Comparison of ENCODE assay signal across 8 mouse cellular contexts in genomic region chr3:41522226-41523005, GRCm38 (mm10). TPM values are rescaled to one million over a fixed set of nuclear protein-coding genes. Genes with fewer than 3 reads are reported as not detected.
A peak's percentile ranks its signal among the peaks of the same experiment; 100 is the strongest.
DNase-seq lines count a peak whose midpoint lies in the region; ATAC-seq and TF ChIP-seq lines count a peak whose summit lies in the region.

No protein-coding gene starts in this region.

- H3K4me1 ChIP-seq in G1E (ENCODE audit: insufficient read depth, low read depth, low read length) = no peaks in the 10 kb centered on the region
- H3K4me1 ChIP-seq in lung, postnatal 0 days (ENCODE audit: insufficient read depth, low read depth, low read length) = peaks cover 9% of the 10 kb centered on the region; the same call in 1 of the 2 replicates

- H3K36me3 ChIP-seq in G1E (replicated peaks) = no peaks in the 10 kb centered on the region
- no peaks in the 10 kb centered on the region for H3K36me3 ChIP-seq in lung, postnatal 0 days (ENCODE audit: insufficient read depth, low read length)

- H3K4me2 ChIP-seq in lung, postnatal 0 days (replicated peaks; ENCODE audit: low read depth, low read length) = peak overlapping the region; percentile 48

- no peak for DNase-seq in G1E (ENCODE audit: low spot score)
- peak; percentile 49 for DNase-seq in embryo, embryonic 10 days (ENCODE audit: low spot score)
- DNase-seq in kidney, adult 11 months = peak; percentile 62
- peak; percentile 86 for DNase-seq in lung, postnatal 0 days (ENCODE audit: low spot score)
- no peak for DNase-seq in cerebellum, postnatal 4 days (ENCODE audit: low spot score in 2 of 2)
- no peak for DNase-seq in thymus, postnatal 25 days
- DNase-seq in ovary, postnatal 10 days (ENCODE audit: low spot score) = no peak
- no peak for DNase-seq in frontal cortex, postnatal 10 days (ENCODE audit: low spot score in 2 of 2)

- peak overlapping the region; percentile 57 for H3K27ac ChIP-seq in lung, postnatal 0 days (ENCODE audit: low read length)

- peaks cover 16% of the 10 kb centered on the region for H3K27me3 ChIP-seq in G1E (ENCODE audit: insufficient read depth, low read length)
- H3K27me3 ChIP-seq in lung, postnatal 0 days (replicated peaks; ENCODE audit: insufficient read depth, low read length) = no peaks in the 10 kb centered on the region

- H3K9me3 ChIP-seq in G1E (replicated peaks) = no peaks in the 10 kb centered on the region
- no peaks in the 10 kb centered on the region for H3K9me3 ChIP-seq in lung, postnatal 0 days (ENCODE audit: low read length)

- TF ChIP-seq EP300 in lung, postnatal 0 days (IDR thresholded peaks at IDR 0.05) = peak; percentile 22; the same call in 1 of the 2 replicates

- ATAC-seq in G1E (ENCODE audit: extremely low read depth, insufficient number of reproducible peaks, low FRiP score, poor library complexity, severe bottlenecking) = peak; percentile 73
- ATAC-seq in lung, postnatal 0 days = peak; percentile 93

- no peak overlapping the region for H3K9ac ChIP-seq in lung, postnatal 0 days (replicated peaks; ENCODE audit: low read depth)

- WGBS in lung, postnatal 0 days = 21% methylated on average over 18 of the region's 18 CpGs

- H3K4me3 ChIP-seq in G1E (ENCODE audit: low read depth, low read length) = no peak overlapping the region
- H3K4me3 ChIP-seq in lung, postnatal 0 days (ENCODE audit: low read depth, low read length) = peak overlapping the region; percentile 15; the same call in 1 of the 2 replicates

- no peak for TF ChIP-seq CTCF in G1E (IDR thresholded peaks at IDR 0.05; ENCODE audit: low read depth, low read length)
- no peak for TF ChIP-seq CTCF in lung, postnatal 0 days (IDR thresholded peaks at IDR 0.05)

RNA-seq across cellular contexts. Expression of gene Jade1, which starts 33.1 kb away (rescaled TPM):
- total RNA-seq in G1E (2014; fragmentation: Nextera tagmentation) (129 and 146 TPM in 2 replicates), G1E (2017) (138 and 159 TPM in 2 replicates)
- polyA plus RNA-seq in G1E (2012) = 48.2 and 63.7 TPM in 2 replicates
- polyA plus RNA-seq in lung, postnatal 0 days (2015; fragmentation: Nextera tagmentation; extraction: Ambion mirVana) = 6.0 and 7.7 TPM in 2 replicates

Comparison
In these comparisons a context has a peak if more than half of its experiments do, and no peak if none do; other contexts are left out.
1. DNase-seq: peak in embryo, embryonic 10 days (single experiment), kidney, adult 11 months (single experiment) and lung, postnatal 0 days (single experiment); none in G1E (single experiment), cerebellum, postnatal 4 days (0 of 2), thymus, postnatal 25 days (single experiment), ovary, postnatal 10 days (single experiment) and frontal cortex, postnatal 10 days (0 of 2).